Mouse (Mus musculus) MEL (cell line): ENCODE results near the gene Cfdp1.

ENCODE experiments used
- CTCF ChIP-seq, 3 experiments: IDR thresholded peaks in 2 of 3; conservative IDR thresholded peaks in 1 of 3; 2 replicates each; pipeline ENCODE4 v1.5.1; 2011 to 2012; ENCODE audit warnings: low read length in 3 of 3, low read depth in 2 of 3, mild to moderate bottlenecking in 2 of 3, improper control_type of control experiment in 1 of 3, inconsistent platforms in 1 of 3, mixed read lengths in 1 of 3, moderate library complexity in 1 of 3; ENCODE audit not compliant: control insufficient read depth in 1 of 3, insufficient read depth in 1 of 3, poor library complexity in 1 of 3, severe bottlenecking in 1 of 3
- GABPA ChIP-seq: IDR thresholded peaks from 2 replicates; pipeline ENCODE4 v1.6.1; 2012; ENCODE audit warnings: low read depth, mild to moderate bottlenecking, inconsistent platforms, low read length, improper control_type of control experiment, moderate library complexity
- GATA1 ChIP-seq: IDR thresholded peaks from 2 replicates; pipeline ENCODE4 v1.6.1; 2011; ENCODE audit warnings: low read depth, low read length, improper control_type of control experiment
- JUND ChIP-seq: IDR thresholded peaks from 2 replicates; pipeline ENCODE4 v1.6.1; 2011; ENCODE audit warnings: low read depth, mild to moderate bottlenecking, improper control_type of control experiment, low read length
- MEF2A ChIP-seq: IDR thresholded peaks from 2 replicates; pipeline ENCODE4 v1.6.1; 2014; ENCODE audit warnings: low read depth, mild to moderate bottlenecking, inconsistent platforms, low read length, improper control_type of control experiment; ENCODE audit not compliant: poor library complexity, insufficient replicate concordance, severe bottlenecking; ENCODE audit errors: extremely low read depth
- POLR2A ChIP-seq, 2 experiments: IDR thresholded peaks; 2 replicates each; pipeline ENCODE4 v1.6.1; 2011 to 2012; ENCODE audit warnings: low read length in 2 of 2, mild to moderate bottlenecking in 2 of 2, control low read depth in 1 of 2, improper control_type of control experiment in 1 of 2, low read depth in 1 of 2, moderate library complexity in 1 of 2; ENCODE audit not compliant: control insufficient read depth in 1 of 2, insufficient read depth in 1 of 2, poor library complexity in 1 of 2
- SMC3 ChIP-seq: IDR thresholded peaks from 2 replicates; pipeline ENCODE4 v1.6.1; 2011; ENCODE audit warnings: low read depth, low read length, improper control_type of control experiment

- TF ChIP-seq CTCF (IDR thresholded peaks at IDR 0.05 in 2 of 3, conservative IDR thresholded peaks at IDR 0.05 in 1 of 3; ENCODE audit: control insufficient read depth in 1 of 3, insufficient read depth in 1 of 3, low read depth in 2 of 3, low read length in 3 of 3, poor library complexity in 1 of 3, severe bottlenecking in 1 of 3) (no peak), GATA1 (no peak), GABPA (no peak), MEF2A (no peak), POLR2A (IDR thresholded peaks at IDR 0.05; ENCODE audit: control insufficient read depth in 1 of 2, insufficient read depth in 1 of 2, low read depth in 1 of 2, low read length in 2 of 2, poor library complexity in 1 of 2) (no peak), JUND (no peak), SMC3 (no peak)
Measured at GRCm38 (mm10) chr8:111739604-111740003, 114.5 kb downstream of the Cfdp1 start.
